Mouse (Mus musculus): ENCODE results near the gene Synpo2.

DNA sequence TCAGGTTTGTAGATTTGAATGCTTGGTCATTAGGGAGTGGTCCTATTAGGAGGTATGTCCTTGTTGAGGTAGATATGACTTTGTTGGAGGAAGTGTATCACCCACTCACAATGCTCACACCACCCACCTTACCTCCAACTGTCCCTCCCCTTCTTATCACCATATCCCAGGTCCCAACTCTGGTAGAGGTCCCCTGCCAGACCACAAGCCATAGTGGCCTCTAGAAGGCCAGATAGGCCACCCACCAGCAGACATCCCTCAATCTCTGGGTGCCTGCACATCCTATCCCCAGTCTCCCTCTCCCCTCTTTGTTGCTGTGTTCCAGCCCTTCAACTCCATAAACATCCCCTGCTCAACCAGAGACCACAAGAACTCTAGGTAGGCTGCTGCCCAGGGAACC is 44.3 kb downstream of the Synpo2 start:
- TF ChIP-seq CHD2 (IDR thresholded peaks at IDR 0.05; ENCODE audit: low read depth, low read length) (no peak), ZNF384 (IDR thresholded peaks at IDR 0.05; ENCODE audit: low read depth, low read length) (no peak), MAFK (IDR thresholded peaks at IDR 0.05; ENCODE audit: insufficient read depth, low read depth, low read length) (no peak)
